Mouse (Mus musculus): ENCODE data around the gene Tbcel.

- TF ChIP-seq CTCF (IDR thresholded peaks at IDR 0.05; ENCODE audit: low read depth, low read length) (no peak), POLR2A (IDR thresholded peaks at IDR 0.05; ENCODE audit: borderline replicate concordance, low read depth, low read length) (no peak)
Measured at GRCm38 (mm10) chr9:42520587-42521084, 13.0 kb upstream of the Tbcel start.
